Mouse (Mus musculus) gastrocnemius, postnatal 4 days (tissue): ENCODE results near the gene Gatm. TPM values are rescaled to one million over a fixed set of nuclear protein-coding genes. Genes with fewer than 3 reads are reported as not detected.

Source experiments
- DNase-seq, 2 experiments: peaks; one replicate each; pipeline ENCODE4 v3.0.0; 2021 to 2022; ENCODE audit warnings: low spot score in 2 of 2, mixed read lengths in 2 of 2
- microRNA-seq: library from miRNA; unstranded; fragments of <30 nt; microRNA quantifications from one replicate; pipeline ENCODE4 v1.2.0, GENCODE M21; 2021
- total RNA-seq, 2 experiments: library from RNA; stranded (reverse); gene quantifications; 2 replicates each; pipeline ENCODE4 v1.2.3; 2021

Gatm gene
- total RNA-seq, 2 experiments from 2014 or later = 282 to 422 TPM

DNA sequence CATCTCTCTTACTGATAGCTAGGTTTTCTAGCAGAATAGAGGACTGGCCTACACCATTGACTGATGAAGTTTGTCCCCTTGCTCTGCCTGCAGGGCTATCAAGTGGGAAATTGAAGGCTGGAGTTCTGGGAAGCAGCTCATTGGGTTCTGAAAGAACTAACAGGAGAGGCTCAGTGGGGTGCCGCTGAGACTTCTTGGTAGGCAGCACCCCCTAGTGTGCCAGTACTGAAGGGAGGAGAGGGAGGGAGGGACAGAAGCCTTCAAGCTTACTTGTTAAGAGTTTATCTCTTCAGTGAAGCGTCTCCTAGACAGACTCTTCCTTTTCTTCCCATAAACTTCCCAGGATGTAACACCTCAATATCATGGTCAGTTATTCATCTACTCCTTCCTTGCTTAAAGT, 52.8 kb downstream of the Gatm start:
- peak; percentile 21 to 25 for DNase-seq

Small RNA genes within 50 kb of the gene (microRNA-seq; reads per million reads assigned to microRNA genes)
- gene Mir147 = 0.85 reads per million

Other genes starting within 250 kb of the Gatm start
- gene Shf, start 242.1 kb downstream of the Gatm start, total RNA-seq = 10 to 100 TPM; 11.9 to 12.2 TPM
- gene Slc28a2, start 184.8 kb downstream of the Gatm start, total RNA-seq = 1 to 10 TPM; 6.7 to 8.3 TPM
- under 1 TPM; 0.31 to 0.39 TPM for gene Gm14085, start 126.4 kb downstream of the Gatm start, total RNA-seq
- gene AA467197, start 25.7 kb upstream of the Gatm start, total RNA-seq = not detected
- 10 to 100 TPM; 20.0 to 21.3 TPM for gene Slc30a4, start 91.4 kb upstream of the Gatm start, total RNA-seq
- gene Bloc1s6, start 127.2 kb upstream of the Gatm start, total RNA-seq = 10 to 100 TPM; 23.8 to 26.0 TPM
- 10 to 100 TPM; 10.4 to 11.4 TPM for gene Sqor, start 153.9 kb upstream of the Gatm start, total RNA-seq